Mouse (Mus musculus): ENCODE measurements at regions not wholly inside any gene's neighbourhood (a gene's known extent, or its start where the extent isn't known, plus 50 kb on each side); places are given as distances from the start of the nearest gene placed in this dataset.

DNA sequence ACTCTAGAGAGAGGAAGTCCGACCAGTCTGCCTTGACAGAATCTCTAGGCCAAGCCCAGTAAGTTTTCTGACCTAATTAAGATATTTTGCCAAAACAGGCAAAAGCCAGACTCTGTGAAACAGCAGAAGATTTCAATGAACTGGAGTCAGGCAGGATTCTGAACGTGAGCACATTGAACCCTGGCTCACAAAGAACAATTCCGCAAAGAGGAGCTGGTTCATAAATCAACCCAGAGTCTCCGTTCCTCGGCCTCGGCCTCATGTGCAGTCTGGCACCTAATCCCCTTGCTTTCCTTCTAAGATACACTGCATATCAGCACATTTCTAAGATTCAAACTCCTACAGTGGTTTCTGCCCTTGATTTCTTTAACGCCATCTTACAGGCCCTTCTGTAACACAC is 452.7 kb upstream of the Adamts9 start:
- ATAC-seq (ENCODE audit: poor library complexity, severe bottlenecking) = no peak

- no peak for ATAC-seq (ENCODE audit: poor library complexity, severe bottlenecking)
These were observed 452.0 kb upstream of the Adamts9 start for GRCm38 (mm10) chr6:93395296-93395695.

DNA sequence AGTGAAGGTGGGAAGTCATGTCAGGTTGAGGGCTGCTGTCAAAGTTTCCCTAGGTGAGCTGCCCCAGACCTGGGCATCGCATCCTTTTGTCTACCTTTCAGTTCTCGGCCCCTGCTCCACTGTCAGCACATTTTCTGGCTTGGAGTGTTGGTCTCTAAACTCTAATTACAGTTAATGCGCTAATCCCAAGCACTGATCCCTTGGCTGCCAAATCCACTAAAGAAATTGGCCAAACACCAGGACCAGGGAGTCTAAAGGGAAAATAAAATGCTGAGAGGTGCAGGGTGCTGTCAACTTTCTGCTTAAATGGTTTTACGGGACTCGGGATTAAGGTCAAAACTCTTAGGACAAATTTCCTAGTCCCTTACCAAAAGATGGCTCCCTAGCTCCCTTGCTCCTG is 450.3 kb upstream of the Adamts9 start:
- ATAC-seq (ENCODE audit: poor library complexity, severe bottlenecking) = no peak

DNA sequence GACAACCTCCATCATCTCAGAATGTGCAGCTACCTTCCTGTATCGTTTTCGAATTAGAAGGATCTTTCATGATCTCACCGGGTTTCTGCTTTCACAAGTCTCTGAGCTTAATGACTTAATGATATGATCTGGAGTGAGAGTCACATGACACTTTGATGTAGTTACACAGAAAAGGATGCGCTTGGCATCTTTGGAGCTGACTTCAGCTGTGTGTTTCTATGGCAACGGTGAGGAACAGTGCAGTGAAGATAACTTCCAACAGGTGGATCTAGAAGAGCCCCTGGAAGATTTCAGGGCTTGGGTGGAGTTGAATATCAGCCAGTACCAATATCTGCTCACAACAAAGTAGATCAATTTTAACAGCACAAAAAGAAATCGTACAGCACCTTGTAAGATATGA is 449.1 kb upstream of the Adamts9 start:
- ATAC-seq (ENCODE audit: poor library complexity, severe bottlenecking) = no peak

- ATAC-seq (ENCODE audit: poor library complexity, severe bottlenecking) = no peak
These were observed 447.9 kb upstream of the Adamts9 start for GRCm38 (mm10) chr6:93391166-93391565.

GRCm38 (mm10) chr6:93371341-93371740 is 428.0 kb upstream of the Adamts9 start:
- ATAC-seq (ENCODE audit: poor library complexity, severe bottlenecking) = no peak

DNA sequence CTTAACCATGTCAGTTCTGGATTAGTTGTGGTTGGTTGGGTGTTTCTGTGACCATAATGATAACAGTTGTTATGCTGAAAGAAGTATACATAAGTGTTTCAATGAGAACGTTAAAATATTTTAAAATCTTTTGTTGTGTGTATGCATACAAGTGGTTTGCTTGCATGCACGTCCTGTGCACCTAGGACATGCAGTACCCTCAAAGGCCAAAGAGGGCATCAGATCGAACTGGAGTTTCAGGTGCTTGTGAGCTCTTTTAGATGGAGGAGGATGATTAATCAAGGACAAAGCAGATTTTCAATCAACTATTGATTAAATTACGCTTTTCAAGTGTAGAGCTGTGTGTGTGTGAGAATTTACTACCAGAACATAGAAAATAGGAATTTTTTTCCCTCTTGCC is 420.6 kb upstream of the Adamts9 start:
- no peak for ATAC-seq (ENCODE audit: poor library complexity, severe bottlenecking)

DNA sequence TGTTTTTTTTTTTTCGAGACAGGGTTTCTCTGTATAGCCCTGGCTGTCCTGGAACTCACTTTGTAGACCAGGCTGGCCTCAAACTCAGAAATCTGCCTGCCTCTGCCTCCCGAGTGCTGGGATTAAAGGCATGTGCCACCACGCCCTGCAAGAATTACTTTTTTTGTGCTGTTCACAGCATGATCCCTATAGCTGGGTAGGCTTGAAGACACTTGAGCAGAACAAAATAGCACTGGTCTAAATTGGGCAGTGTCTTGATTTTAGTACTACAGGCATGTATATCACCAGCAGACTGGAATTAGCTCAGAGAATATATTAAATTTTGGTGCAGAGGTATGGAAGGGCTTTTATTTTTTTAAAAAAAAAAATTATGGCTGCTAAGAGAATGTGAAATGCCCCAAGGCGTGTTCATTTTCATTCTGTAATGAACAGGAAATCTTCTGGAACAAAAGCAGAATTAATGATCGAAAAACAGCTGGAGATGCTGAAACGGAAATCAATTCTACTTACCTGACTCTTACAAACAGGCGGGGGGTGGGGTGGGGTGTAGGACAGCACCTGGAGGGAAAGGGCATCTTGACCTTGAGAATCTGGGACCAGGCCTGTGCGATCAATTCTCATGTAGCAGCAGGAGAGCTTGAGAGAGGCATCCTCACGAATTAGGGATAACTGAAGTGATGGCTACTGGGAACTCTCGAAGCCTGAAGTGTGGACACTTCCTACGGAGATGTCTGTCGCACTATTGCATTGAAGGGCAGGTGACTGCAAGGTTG is 410.2 kb upstream of the Adamts9 start:
- ATAC-seq (ENCODE audit: poor library complexity, severe bottlenecking) = no peak

DNA sequence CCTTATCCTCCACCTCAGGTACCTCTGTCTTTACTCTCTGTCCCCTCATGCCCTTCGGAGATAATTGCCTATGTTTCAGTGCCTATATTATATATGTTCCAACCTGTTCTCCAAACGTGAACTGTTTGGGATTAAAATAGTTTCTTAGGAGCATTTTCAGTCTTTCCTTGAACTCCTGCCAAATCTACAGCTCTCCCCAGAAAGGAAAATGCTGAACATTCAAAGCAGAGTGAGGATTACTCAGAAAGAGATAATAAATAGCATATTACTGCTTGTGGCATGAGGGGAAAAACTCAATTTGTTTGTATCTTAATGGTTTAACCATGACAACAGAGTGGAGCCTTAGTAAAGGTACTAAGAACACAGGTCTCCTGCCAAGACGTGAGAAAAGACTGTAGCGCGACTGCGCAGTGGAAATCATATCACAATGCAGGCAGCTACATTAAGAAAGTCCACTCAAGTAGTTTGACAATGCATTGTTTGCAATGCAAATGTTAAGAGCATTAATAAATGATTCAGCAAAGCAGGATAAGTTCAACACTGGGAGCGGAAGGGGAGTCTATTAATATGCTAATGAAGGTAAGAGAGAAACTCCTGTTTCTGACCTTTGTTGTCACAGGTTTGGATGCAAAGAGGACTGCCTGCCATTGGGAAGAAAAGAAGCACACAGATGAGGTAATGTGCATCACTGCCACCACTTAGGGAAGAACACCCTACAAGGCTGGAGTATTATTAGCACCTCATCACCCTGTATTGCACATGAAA is 406.8 kb upstream of the Adamts9 start:
- no peak for ATAC-seq (ENCODE audit: poor library complexity, severe bottlenecking)

- no peak for ATAC-seq (ENCODE audit: poor library complexity, severe bottlenecking)
These were observed 404.8 kb upstream of the Adamts9 start for GRCm38 (mm10) chr6:93348141-93348540.

DNA sequence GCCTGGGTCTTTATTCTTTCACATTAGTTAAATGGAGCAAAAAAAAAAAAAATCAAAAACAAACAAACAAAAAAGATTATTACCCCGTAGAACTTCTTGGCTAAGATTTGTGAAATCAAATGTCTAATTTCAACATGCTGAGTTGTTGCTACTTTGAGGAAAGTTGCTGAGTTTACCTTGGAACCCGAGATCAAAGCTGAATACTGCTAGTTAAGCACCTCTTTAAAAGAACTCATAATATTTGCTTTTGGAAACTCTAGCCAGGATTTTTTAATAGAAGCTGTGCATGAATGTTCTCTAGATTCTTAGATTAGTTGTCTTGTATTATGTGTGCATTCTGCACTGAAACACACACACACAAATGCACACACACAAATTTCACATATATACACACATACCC is 385.4 kb upstream of the Adamts9 start:
- no peak for ATAC-seq (ENCODE audit: poor library complexity, severe bottlenecking)

- no peak for ATAC-seq (ENCODE audit: poor library complexity, severe bottlenecking)
These were observed 384.6 kb upstream of the Adamts9 start for GRCm38 (mm10) chr6:93327930-93328329.

- ATAC-seq (ENCODE audit: poor library complexity, severe bottlenecking) = no peak
These were observed 380.6 kb upstream of the Adamts9 start for GRCm38 (mm10) chr6:93323881-93324280.

DNA sequence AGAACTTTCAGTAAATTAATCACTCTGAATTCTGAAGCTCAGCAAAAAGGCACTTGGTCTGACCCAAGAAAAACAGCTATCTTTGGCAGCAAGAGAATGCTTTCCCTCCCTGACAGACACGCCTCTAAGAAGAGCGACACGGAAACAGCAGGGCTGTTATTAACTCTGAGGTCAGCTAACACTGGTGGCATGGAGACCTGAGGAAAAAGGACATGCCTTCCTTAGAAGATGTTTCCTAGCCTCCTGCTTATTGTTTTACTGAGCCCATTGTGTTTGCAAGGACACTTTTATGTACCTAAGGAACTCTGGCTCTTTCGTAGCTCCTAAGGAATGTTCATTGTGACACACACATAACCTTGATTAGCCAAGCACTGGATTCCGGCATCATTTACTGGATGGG is 371.3 kb upstream of the Adamts9 start:
- no peak for ATAC-seq (ENCODE audit: poor library complexity, severe bottlenecking)

DNA sequence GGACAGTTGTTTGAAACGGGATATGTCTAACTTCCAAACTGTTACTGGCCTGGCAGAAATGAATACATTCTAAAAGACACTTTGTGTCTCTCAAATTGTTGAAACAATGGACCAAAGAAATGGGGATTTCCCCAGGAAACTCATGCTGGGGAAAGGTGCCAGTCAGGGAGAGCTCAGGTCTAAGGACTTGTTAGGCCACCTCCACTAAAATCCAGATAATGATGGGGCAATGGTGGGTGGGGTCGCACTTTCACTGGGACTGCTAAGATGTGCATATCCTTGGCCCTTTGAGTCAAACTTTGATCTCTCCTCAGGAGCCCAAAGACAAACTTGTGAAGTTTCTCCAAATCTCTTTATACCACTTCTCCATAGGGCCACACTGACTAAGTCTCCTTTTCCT is 361.9 kb upstream of the Adamts9 start:
- no peak for ATAC-seq (ENCODE audit: poor library complexity, severe bottlenecking)

GRCm38 (mm10) chr6:93297975-93298374 is 354.7 kb upstream of the Adamts9 start:
- ATAC-seq (ENCODE audit: poor library complexity, severe bottlenecking) = no peak

- ATAC-seq (ENCODE audit: poor library complexity, severe bottlenecking) = no peak
These were observed 348.4 kb upstream of the Adamts9 start for GRCm38 (mm10) chr6:93291711-93292110.

DNA sequence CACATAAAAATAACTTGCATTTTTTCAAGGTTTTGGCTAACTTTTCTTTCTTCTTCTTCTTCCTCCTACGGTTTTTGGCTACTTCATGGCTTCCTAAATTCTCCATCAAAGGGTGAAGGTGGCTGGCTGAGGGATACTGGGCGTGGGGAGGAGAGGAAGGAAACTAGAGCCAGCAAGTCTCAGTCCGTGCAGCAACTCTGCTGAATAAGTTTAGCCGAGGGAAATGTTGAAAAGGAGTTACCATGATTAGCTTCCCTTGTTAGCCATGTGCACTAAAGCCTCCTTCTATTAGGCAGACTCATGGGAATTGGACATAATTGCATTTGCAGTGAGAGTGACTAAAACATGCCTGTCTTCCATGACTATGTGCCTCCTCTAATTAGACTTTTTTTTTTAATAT is 345.1 kb upstream of the Adamts9 start:
- no peak for ATAC-seq (ENCODE audit: poor library complexity, severe bottlenecking)

DNA sequence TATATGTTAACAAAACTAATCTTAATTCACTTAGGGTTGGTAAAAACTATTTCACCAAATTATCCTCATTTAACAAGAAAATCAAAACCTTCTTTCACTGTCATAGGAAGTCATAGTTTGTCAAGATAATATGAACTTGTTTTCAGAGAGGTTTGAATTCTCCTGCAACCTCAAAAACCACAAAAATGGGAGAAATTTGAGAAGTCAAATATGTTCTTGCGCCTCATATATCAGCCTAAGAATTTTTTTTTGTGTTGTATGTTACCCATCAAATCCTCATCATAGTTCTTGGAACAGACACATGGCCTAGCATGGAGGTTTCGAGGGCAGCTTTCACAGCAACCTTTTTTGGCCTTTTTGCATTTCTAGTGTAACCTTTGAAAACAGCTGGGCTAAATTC is 342.5 kb upstream of the Adamts9 start:
- no peak for ATAC-seq (ENCODE audit: poor library complexity, severe bottlenecking)

DNA sequence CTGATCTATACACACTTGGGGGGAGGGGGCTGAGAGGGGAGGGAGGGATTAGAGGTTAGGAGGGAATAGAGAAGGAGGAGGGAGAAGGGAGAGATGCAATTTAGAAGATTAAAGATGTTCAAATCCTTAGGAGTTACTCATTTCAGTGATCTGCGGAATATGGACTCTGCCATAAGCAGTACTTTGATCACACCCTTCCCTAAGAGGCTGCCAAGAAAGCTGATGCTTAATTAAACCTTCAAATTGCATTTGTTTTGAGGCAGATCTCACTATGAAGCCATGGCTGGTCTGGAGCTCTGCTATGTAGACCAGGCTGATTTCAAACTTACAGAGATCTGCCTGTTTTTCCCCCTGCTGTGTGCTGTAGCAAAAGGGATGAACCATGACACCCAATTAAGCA is 338.2 kb upstream of the Adamts9 start:
- ATAC-seq (ENCODE audit: poor library complexity, severe bottlenecking) = no peak

- ATAC-seq (ENCODE audit: poor library complexity, severe bottlenecking) = no peak
These were observed 330.7 kb upstream of the Adamts9 start for GRCm38 (mm10) chr6:93273917-93274513.

GRCm38 (mm10) chr6:93272206-93272605 is 328.9 kb upstream of the Adamts9 start:
- ATAC-seq (ENCODE audit: poor library complexity, severe bottlenecking) = no peak

Data from megakaryocyte, adult 5-6 weeks (primary cell).